Mouse (Mus musculus) C3H10T1/2 (cell line): ENCODE data around the gene Rasl10a. TPM values are rescaled to one million over a fixed set of nuclear protein-coding genes. Genes with fewer than 3 reads are reported as not detected.

ENCODE experiments used
- polyA plus RNA-seq, 2 experiments: library from polyadenylated mRNA; unstranded; fragments of >200 nt; fragmentation: generic; extraction: Trizol; gene quantifications; one replicate each; pipeline ENCODE4 v1.2.1; 2012; ENCODE audit warnings: missing spikeins in 2 of 2

The Rasl10a gene
- polyA plus RNA-seq: under 1 TPM; 0.06 to 0.17 TPM

DNA sequence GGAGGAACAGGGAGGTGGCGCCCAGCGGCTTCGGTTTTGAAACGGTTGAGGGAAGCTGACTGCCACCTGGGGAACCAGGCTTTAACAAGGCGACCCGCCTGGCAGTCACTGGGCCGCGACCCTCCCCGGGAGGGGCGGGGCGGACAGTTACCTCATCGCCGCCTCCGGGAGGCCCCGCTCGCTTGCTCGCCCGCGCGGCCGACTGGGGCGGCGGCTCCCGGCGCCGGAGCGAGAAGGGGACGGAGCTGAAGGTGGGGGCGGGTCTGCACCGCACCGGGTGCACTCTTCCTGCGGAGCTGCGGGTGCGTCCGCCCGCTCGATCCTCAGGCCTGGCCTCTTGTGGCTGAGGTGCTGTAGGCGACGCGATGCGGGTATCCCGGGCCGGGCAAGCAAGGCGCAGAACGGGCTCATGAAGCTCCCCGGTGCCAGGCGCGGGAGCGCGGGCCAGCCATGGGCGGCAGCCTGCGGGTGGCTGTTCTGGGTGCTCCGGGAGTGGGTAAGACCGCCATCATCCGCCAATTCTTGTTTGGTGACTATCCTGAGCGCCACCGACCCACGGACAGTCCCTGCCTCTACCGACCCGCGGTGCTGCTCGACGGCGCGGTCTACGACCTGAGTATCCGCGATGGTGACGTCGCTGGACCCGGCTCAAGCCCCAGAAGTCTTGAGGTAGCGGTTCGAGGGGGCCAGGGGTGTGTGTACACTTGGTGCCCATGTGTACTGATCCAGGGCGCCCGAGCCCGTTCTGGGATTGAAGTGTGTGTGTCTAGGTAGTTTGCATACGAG, at the start of gene Rasl10a:
Gene Rasl10a, plus strand, starts transcription at position 273 of the 786 bp plus-strand sequence.

DNA sequence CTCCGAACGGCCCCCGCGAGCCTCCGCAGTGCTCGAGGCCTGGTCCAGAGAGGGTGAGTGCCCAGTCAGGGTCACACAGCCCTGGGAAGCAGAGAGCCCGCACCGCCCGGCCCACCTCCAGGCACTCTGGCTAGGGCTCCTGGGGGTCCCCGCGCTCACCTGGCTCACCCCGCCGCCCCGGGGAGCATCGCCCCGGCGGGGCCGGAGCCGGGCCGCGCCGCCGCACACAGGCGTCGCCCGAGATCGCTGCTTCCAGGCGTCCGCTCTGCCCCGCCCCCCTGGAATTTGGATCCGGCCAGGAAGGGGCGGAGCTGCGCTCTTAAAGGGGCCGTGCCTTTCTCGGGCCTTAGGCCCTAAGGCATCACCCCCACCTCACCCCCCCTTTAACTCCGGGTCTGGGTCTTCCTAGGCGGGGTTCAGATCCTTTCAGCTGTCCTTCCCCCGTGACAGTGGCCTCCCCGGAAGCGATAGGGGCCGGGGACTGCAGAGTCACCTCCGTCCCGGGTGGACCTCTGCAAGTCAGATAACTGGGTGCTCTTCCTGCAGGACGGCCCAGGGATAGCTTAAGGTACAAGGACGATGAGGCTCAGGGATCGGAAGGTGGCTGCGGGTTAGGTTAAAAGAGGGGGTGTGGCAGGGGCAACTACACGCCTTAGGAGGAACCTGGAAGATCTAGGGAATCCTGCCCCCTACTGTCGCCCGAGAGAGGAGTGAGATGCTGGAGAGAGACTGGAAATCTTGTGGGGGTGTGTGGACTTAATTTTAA, 7.3 kb downstream of the Rasl10a start, which contains the start of gene Gas2l1:
Gene Gas2l1, minus strand, starts transcription at position 272 of the 766 bp plus-strand sequence.

DNA sequence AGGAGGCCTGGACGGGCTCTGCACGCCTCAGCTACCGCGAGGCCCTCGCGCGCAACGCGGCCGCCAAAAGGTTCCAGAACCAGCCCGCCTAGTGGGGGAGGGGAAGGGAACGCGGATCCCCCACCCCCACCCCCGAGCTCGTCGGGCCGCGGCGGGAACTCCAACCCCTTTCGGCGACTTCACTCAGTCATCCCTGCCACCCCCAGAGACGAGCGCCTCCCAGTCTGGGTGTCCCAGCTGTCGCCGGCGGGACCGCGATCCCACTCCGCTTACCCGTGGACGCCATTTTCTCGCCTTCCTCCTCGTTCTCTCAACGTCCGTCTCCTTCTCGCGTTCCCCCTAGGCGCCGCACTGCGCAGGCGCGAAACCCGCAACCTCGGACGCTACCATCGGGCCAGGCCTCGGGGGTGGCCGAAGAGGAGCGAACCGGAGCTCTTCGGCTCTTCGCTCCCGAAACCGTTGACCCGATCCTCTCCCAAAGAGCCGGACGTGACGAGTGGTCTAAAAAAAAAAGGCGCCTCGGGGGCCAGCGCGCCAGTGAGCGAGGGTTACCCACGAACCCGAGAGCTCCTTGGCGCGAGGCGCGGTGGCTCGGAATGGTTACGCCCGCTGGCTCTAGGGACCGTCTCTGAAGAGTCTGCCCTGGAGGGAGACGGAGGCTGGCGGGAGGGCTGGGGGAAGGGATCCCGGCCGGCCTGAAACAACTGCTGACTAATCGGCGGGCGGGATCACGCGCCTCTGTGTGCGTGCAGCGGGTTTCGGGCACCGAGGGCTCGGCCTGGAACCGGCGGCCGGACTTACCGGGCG, 41.0 kb downstream of the Rasl10a start, which contains the start of the genes Rhbdd3 and Ewsr1:
Gene Rhbdd3, plus strand, starts transcription at position 191 of the 807 bp plus-strand sequence.
Gene Ewsr1, minus strand, starts transcription at position 531 of the 807 bp plus-strand sequence.

Other genes with a start within 250 kb of the Rasl10a start
- gene Nf2, start 208.6 kb upstream of the Rasl10a start, polyA plus RNA-seq: 10 to 100 TPM in 1 of 2 experiments, 1 to 10 TPM in 1; 9.6 to 38.1 TPM
- 10 to 100 TPM in 1 of 2 experiments, 1 to 10 TPM in 1; 6.7 to 11.4 TPM for gene Nipsnap1, start 184.2 kb upstream of the Rasl10a start, polyA plus RNA-seq
- 10 to 100 TPM; 35.7 to 37.1 TPM for gene Thoc5, start 162.8 kb upstream of the Rasl10a start, polyA plus RNA-seq
- under 1 TPM in 1 of 2 experiments, not detected in 1; 0.04 TPM for gene Nefh, start 110.1 kb upstream of the Rasl10a start, polyA plus RNA-seq
- gene Ap1b1, start 71.3 kb upstream of the Rasl10a start, polyA plus RNA-seq: 10 to 100 TPM; 25.8 to 50.7 TPM
- gene Gas2l1, start 7.2 kb downstream of the Rasl10a start, polyA plus RNA-seq: 10 to 100 TPM; 66.5 to 86.7 TPM
- gene Rhbdd3, start 40.8 kb downstream of the Rasl10a start, polyA plus RNA-seq: 10 to 100 TPM; 18.0 to 25.3 TPM
- gene Ewsr1, start 41.1 kb downstream of the Rasl10a start, polyA plus RNA-seq: 100 to 1,000 TPM in 1 of 2 experiments, 10 to 100 TPM in 1; 45.9 to 155 TPM
- under 1 TPM in 1 of 2 experiments, not detected in 1; 0.09 TPM for gene Emid1, start 94.1 kb downstream of the Rasl10a start, polyA plus RNA-seq
- 10 to 100 TPM in 1 of 2 experiments, 1 to 10 TPM in 1; 2.5 to 18.7 TPM for gene Kremen1, start 203.4 kb downstream of the Rasl10a start, polyA plus RNA-seq